Mouse (Mus musculus) erythroblast, embryonic 14.5 days (primary cell): ENCODE results near the gene Rbm4b. TPM values are rescaled to one million over a fixed set of nuclear protein-coding genes. Genes with fewer than 3 reads are reported as not detected.

ENCODE experiments used
- H3K27me3 ChIP-seq: 2 replicates; pipeline ENCODE4 v1.6.1; 2012; ENCODE audit warnings: inconsistent platforms; ENCODE audit not compliant: control insufficient read depth
- H3K36me3 ChIP-seq: 2 replicates; pipeline ENCODE4 v1.6.1; 2012; ENCODE audit warnings: mild to moderate bottlenecking, inconsistent platforms; ENCODE audit not compliant: control insufficient read depth
- H3K4me1 ChIP-seq: 2 replicates; pipeline ENCODE4 v1.6.1; 2012; ENCODE audit warnings: inconsistent platforms; ENCODE audit not compliant: control insufficient read depth
- H3K4me3 ChIP-seq: replicated peaks from 2 replicates; pipeline ENCODE3; 2012; ENCODE audit warnings: moderate library complexity, mild to moderate bottlenecking, inconsistent platforms
- H3K9me3 ChIP-seq: 2 replicates; pipeline ENCODE4 v1.6.1; 2012; ENCODE audit warnings: low read length, inconsistent platforms, mixed read lengths; ENCODE audit not compliant: control insufficient read depth
- GATA1 ChIP-seq: IDR thresholded peaks from 2 replicates; pipeline ENCODE4 v1.6.1; 2012; ENCODE audit warnings: low read length, inconsistent platforms, mixed read lengths
- TAL1 ChIP-seq: IDR thresholded peaks from 3 replicates; pipeline ENCODE4 v1.6.1; 2012; ENCODE audit warnings: low read length, inconsistent platforms, mixed read lengths
- polyA plus RNA-seq: library from polyadenylated mRNA; stranded (reverse); fragments of >175 nt; gene quantifications from 2 replicates; pipeline ENCODE4 v1.2.3, GENCODE M21; 2012

Gene Rbm4b
- polyA plus RNA-seq: 0.32 and 0.47 TPM in 2 replicates

GRCm38 (mm10) chr19:4756193-4756911 lies at the start of gene Rbm4b:
Gene Rbm4b (plus strand): TSS chr19:4756497.
- no peak for TF ChIP-seq GATA1
- no peak for TF ChIP-seq TAL1
- H3K4me3 ChIP-seq: peak within 1 kb of the TSS; percentile 82
- H3K4me1 ChIP-seq: peaks cover 28% of the 10 kb centered on the region
- no peaks in the 10 kb centered on the region for H3K9me3 ChIP-seq
- peaks cover 32% of the 10 kb centered on the region for H3K36me3 ChIP-seq
- no peaks in the 10 kb centered on the region for H3K27me3 ChIP-seq

- Histone ChIP-seq H3K27me3 (peaks cover 48% of the 10 kb centered on the region), H3K9me3 (no peaks in the 10 kb centered on the region), H3K4me3 (no peak overlapping the region), H3K4me1 (no peaks in the 10 kb centered on the region), H3K36me3 (no peaks in the 10 kb centered on the region)
- no peak for TF ChIP-seq GATA1
- no peak for TF ChIP-seq TAL1
Observed at GRCm38 (mm10) chr19:4708765-4709164, 47.5 kb upstream of the Rbm4b start.

- Histone ChIP-seq H3K9me3 (no peaks in the 10 kb centered on the region), H3K4me3 (no peak within 1 kb of the TSS), H3K27me3 (peaks cover 65% of the 10 kb centered on the region), H3K4me1 (no peaks in the 10 kb centered on the region), H3K36me3 (no peaks in the 10 kb centered on the region)
- TF ChIP-seq TAL1 (no peak), GATA1 (no peak)
Observed at GRCm38 (mm10) chr19:4711098-4711600, 45.1 kb upstream of the Rbm4b start, which contains the start of gene Sptbn2. Gene Sptbn2 (plus strand): TSS chr19:4711167.

DNA sequence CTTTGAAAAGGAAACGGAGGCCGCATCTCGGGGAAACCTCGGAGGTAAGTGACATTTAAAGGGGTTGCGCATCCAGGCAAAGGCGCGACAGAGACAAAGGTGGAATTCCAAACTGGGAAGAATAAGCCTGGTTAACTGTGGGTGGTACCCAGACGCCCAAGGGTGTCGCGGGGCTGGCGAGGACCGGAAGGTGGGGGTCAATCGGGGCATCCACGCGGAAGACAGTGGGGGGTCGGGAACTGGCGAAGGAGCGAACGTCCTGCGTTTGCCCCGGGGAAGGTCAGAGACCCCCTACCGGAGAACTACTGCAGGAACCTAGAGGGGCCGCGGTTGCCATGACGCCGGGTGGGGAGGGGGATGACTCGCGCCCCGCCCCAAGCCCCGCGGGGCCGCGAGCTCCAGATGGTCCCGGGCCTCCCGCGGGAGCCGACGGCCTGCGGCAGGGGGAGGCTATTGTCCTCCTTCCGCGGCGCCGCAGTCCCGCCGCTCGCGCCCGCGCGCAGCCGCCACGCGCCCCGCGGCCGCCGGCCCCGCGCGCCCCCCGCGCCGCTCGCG lies 44.6 kb upstream of the Rbm4b start:
- Histone ChIP-seq H3K4me3 (no peak overlapping the region), H3K27me3 (peaks cover 65% of the 10 kb centered on the region), H3K9me3 (no peaks in the 10 kb centered on the region), H3K36me3 (no peaks in the 10 kb centered on the region), H3K4me1 (no peaks in the 10 kb centered on the region)
- TF ChIP-seq GATA1 (no peak), TAL1 (no peak)

GRCm38 (mm10) chr19:4712156-4712780 lies 44.0 kb upstream of the Rbm4b start:
- no peak overlapping the region for H3K4me3 ChIP-seq
- TF ChIP-seq TAL1 (no peak), GATA1 (no peak)
- no peaks in the 10 kb centered on the region for H3K4me1 ChIP-seq
- H3K9me3 ChIP-seq: no peaks in the 10 kb centered on the region
- no peaks in the 10 kb centered on the region for H3K36me3 ChIP-seq
- peaks cover 67% of the 10 kb centered on the region for H3K27me3 ChIP-seq

GRCm38 (mm10) chr19:4712781-4713526 lies 43.3 kb upstream of the Rbm4b start:
- no peak overlapping the region for H3K4me3 ChIP-seq
- H3K27me3 ChIP-seq: peaks cover 67% of the 10 kb centered on the region
- no peaks in the 10 kb centered on the region for H3K36me3 ChIP-seq
- no peaks in the 10 kb centered on the region for H3K4me1 ChIP-seq
- H3K9me3 ChIP-seq: no peaks in the 10 kb centered on the region
- TF ChIP-seq GATA1 (no peak), TAL1 (no peak)

GRCm38 (mm10) chr19:4713886-4714285 lies 42.4 kb upstream of the Rbm4b start:
- Histone ChIP-seq H3K4me3 (no peak overlapping the region), H3K4me1 (no peaks in the 10 kb centered on the region), H3K36me3 (no peaks in the 10 kb centered on the region), H3K9me3 (no peaks in the 10 kb centered on the region), H3K27me3 (peaks cover 65% of the 10 kb centered on the region)
- no peak for TF ChIP-seq GATA1
- TF ChIP-seq TAL1: no peak

- TF ChIP-seq TAL1 (no peak), GATA1 (no peak)
- Histone ChIP-seq H3K36me3 (no peaks in the 10 kb centered on the region), H3K27me3 (peaks cover 48% of the 10 kb centered on the region), H3K4me3 (no peak overlapping the region), H3K9me3 (no peaks in the 10 kb centered on the region), H3K4me1 (peaks cover 4% of the 10 kb centered on the region)
Observed at GRCm38 (mm10) chr19:4716756-4717155, 39.5 kb upstream of the Rbm4b start.
